Comparison of ENCODE assay signal across 14 mouse cellular contexts in the genomic region with DNA sequence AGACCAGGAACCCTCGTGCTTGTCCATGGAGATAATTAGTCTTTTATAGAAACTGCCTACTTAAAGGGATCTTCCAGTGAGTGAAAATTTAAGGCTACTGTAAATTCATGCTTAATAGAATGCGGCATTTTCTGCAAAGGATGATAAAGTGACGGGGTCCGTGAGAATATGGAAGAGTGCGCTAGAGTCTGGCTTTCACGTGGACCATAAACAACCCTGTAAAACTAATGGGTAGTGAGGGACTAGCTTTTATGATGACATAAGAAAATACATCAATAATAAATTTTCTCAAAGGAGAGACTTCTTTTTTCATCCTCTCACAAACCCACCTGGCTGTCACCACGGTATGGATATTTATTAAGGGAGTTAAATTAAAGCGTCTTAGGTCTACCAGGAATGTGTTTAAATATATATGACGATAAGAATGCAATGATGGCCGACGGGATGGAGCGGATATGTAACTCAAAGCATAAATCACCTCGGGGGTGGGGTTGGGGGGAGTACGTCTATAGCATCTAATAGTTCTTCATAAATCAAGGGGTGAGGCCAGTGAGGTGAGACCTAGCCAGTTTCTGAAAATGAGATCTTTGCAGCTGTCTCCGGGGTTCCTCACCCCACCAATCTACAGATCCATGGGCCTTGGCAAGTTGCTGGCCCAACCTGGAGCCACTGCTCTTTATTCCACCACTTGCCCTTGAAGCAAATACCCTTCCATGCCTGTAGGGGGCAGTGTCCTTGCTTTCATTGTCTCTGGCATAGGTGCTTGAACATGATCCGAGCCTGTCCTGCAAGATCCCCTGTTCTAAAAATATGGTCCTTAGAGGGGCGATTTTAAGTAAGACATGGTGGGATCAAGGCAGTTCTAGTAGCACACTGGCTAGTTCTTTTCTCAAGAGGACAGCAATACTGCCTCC. TPM values are rescaled to one million over a fixed set of nuclear protein-coding genes. Genes with fewer than 3 reads are reported as not detected.
DNase-seq lines count a peak whose midpoint lies in the region; ATAC-seq and TF ChIP-seq lines count a peak whose summit lies in the region.
"Had no signal": no experiment of that assay in that cellular context is flagged by ENCODE, and none has a peak within 500 bp of the region (broad histone marks: within the 10 kb centered on the region; RNA-seq: fewer than 3 reads in every experiment).

No protein-coding gene starts in this region.

- no peak overlapping the region for H3K9ac ChIP-seq in heart, postnatal 0 days (replicated peaks; ENCODE audit: low read depth, low read length)
- H3K9ac ChIP-seq: liver, embryonic 13.5 days; midbrain, embryonic 12.5 days had no signal

- H3K4me1 ChIP-seq in heart, postnatal 0 days (ENCODE audit: control insufficient read depth, insufficient read depth), result no peaks in the 10 kb centered on the region
- H3K4me1 ChIP-seq in heart, embryonic 10.5 days, result no peaks in the 10 kb centered on the region
- H3K4me1 ChIP-seq: liver, embryonic 13.5 days; midbrain, embryonic 12.5 days had no signal

- 84% methylated on average over 17 of the region's 17 CpGs for WGBS in heart, postnatal 0 days
- WGBS in heart, embryonic 10.5 days, result 86% methylated on average over 17 of the region's 17 CpGs

- ATAC-seq in heart, postnatal 0 days (ENCODE audit: insufficient read depth, low read depth), result no peak
- ATAC-seq in Patski, result no peak

- DNase-seq in heart, postnatal 0 days (ENCODE audit: low spot score), result no peak
- DNase-seq in heart, embryonic 10.5 days (ENCODE audit: low spot score), result no peak
- peak; percentile 35 for DNase-seq in lung, postnatal 36 days
- DNase-seq in lung, postnatal 4 days, result no peak
- no peak for DNase-seq in Patski (ENCODE audit: low read depth, low spot score)
- DNase-seq in thymus, postnatal 25 days, result peak; percentile 29
- DNase-seq in left cerebral cortex, adult 8-10 months (ENCODE audit: low spot score in 2 of 2), result no peak
- DNase-seq: adrenal gland, postnatal 25 days; cerebellum, adult 18-20 months; liver, embryonic 13.5 days had no signal

- H3K9me3 ChIP-seq in heart, postnatal 0 days (replicated peaks; ENCODE audit: control insufficient read depth, low read length), result no peaks in the 10 kb centered on the region
- no peaks in the 10 kb centered on the region for H3K9me3 ChIP-seq in heart, embryonic 10.5 days
- H3K9me3 ChIP-seq: liver, embryonic 13.5 days; midbrain, embryonic 12.5 days had no signal

- no peak overlapping the region for H3K4me2 ChIP-seq in heart, postnatal 0 days (ENCODE audit: low read depth, low read length)
- H3K4me2 ChIP-seq: liver, embryonic 13.5 days; midbrain, embryonic 12.5 days had no signal

- H3K36me3 ChIP-seq in heart, postnatal 0 days (replicated peaks; ENCODE audit: control insufficient read depth, insufficient read depth, low read length), result no peaks in the 10 kb centered on the region
- no peaks in the 10 kb centered on the region for H3K36me3 ChIP-seq in heart, embryonic 10.5 days
- H3K36me3 ChIP-seq: G1E; liver, embryonic 13.5 days; midbrain, embryonic 12.5 days had no signal

- in situ Hi-C loops in Patski (cut with MboI; ENCODE audit: low pct_unique_long_range_greater_than_20kb), result no loop called here

- H3K27ac ChIP-seq in heart, postnatal 0 days (ENCODE audit: low read depth), result no peak overlapping the region
- H3K27ac ChIP-seq in heart, embryonic 10.5 days, result no peak overlapping the region
- H3K27ac ChIP-seq: liver, embryonic 13.5 days; midbrain, embryonic 12.5 days had no signal

- TF ChIP-seq CTCF in heart, postnatal 0 days (IDR thresholded peaks at IDR 0.05; ENCODE audit: low read depth), result 0 out of 2 replicates have a peak, but pooled peaks have one; percentile 10
- peak; percentile 51 for TF ChIP-seq CTCF in Patski (IDR thresholded peaks at IDR 0.05)

- POLR2A ChIA-PET in Patski (lab: Charles Lee), result no interaction called here

- H3K27me3 ChIP-seq in heart, postnatal 0 days (ENCODE audit: control insufficient read depth, insufficient read depth, low read length), result no peaks in the 10 kb centered on the region
- no peaks in the 10 kb centered on the region for H3K27me3 ChIP-seq in heart, embryonic 10.5 days (ENCODE audit: insufficient read depth, poor library complexity, severe bottlenecking)
- H3K27me3 ChIP-seq in Patski, result peaks cover 7% of the 10 kb centered on the region
- H3K27me3 ChIP-seq: liver, embryonic 13.5 days; midbrain, embryonic 12.5 days had no signal

- no peak overlapping the region for H3K4me3 ChIP-seq in heart, postnatal 0 days (ENCODE audit: low read depth, low read length)
- no peak overlapping the region for H3K4me3 ChIP-seq in heart, embryonic 10.5 days
- H3K4me3 ChIP-seq: erythroblast, embryonic 14.5 days; liver, embryonic 13.5 days; midbrain, embryonic 12.5 days had no signal

- CTCF ChIA-PET in Patski (lab: Charles Lee), result no interaction called here

- TF ChIP-seq EP300 in heart, postnatal 0 days (IDR thresholded peaks at IDR 0.05; ENCODE audit: low read depth), result no peak

RNA-seq across cellular contexts. Expression of gene Themis3, which starts 35.8 kb away (rescaled TPM):
- not detected in 2 replicates for total RNA-seq in heart, postnatal 0 days (2014; rRNA removed; ENCODE audit: low replicate concordance)
- polyA plus RNA-seq in heart, postnatal 0 days (2015; fragmentation: Nextera tagmentation; extraction: Ambion mirVana), result not detected in 2 replicates
- not detected in 2 replicates for polyA plus RNA-seq in heart, embryonic 10.5 days (2016; fragmentation: Nextera tagmentation; extraction: Ambion mirVana)
- not detected for polyA plus RNA-seq in Patski (2021)
- under 1 TPM in 2 of 4 experiments, not detected in 2; 0.14 to 0.21 TPM for total RNA-seq in left cerebral cortex, adult 8-10 months (2022)
- total RNA-seq: adrenal gland, postnatal 25 days; G1E had no signal
- polyA plus RNA-seq: erythroblast, embryonic 14.5 days; G1E; heart, embryonic 14.5 days; liver, embryonic 13.5 days; midbrain, embryonic 12.5 days had no signal

RNA-seq across cellular contexts. Expression of gene Rab12, which starts 39.1 kb away (rescaled TPM):
- total RNA-seq in heart, postnatal 0 days (2014; rRNA removed; ENCODE audit: low replicate concordance), result 48.8 and 52.5 TPM in 2 replicates
- 56.4 and 56.6 TPM in 2 replicates for polyA plus RNA-seq in heart, postnatal 0 days (2015; fragmentation: Nextera tagmentation; extraction: Ambion mirVana)
- polyA plus RNA-seq in heart, embryonic 10.5 days (2016; fragmentation: Nextera tagmentation; extraction: Ambion mirVana), result 41.4 and 46.3 TPM in 2 replicates
- polyA plus RNA-seq in Patski (2021), result 79.8 TPM
- total RNA-seq in left cerebral cortex, adult 8-10 months (2022), result 100 to 1,000 TPM; 110 to 126 (median 118) TPM

Comparison
In these comparisons a context has a peak if more than half of its experiments do, and no peak if none do; other contexts are left out.
1. DNase-seq: peak in lung, postnatal 36 days (single experiment) and thymus, postnatal 25 days (single experiment); none in heart, postnatal 0 days (single experiment), heart, embryonic 10.5 days (single experiment), lung, postnatal 4 days (0 of 2), Patski (single experiment) and left cerebral cortex, adult 8-10 months (0 of 2).